In the genomic region with DNA sequence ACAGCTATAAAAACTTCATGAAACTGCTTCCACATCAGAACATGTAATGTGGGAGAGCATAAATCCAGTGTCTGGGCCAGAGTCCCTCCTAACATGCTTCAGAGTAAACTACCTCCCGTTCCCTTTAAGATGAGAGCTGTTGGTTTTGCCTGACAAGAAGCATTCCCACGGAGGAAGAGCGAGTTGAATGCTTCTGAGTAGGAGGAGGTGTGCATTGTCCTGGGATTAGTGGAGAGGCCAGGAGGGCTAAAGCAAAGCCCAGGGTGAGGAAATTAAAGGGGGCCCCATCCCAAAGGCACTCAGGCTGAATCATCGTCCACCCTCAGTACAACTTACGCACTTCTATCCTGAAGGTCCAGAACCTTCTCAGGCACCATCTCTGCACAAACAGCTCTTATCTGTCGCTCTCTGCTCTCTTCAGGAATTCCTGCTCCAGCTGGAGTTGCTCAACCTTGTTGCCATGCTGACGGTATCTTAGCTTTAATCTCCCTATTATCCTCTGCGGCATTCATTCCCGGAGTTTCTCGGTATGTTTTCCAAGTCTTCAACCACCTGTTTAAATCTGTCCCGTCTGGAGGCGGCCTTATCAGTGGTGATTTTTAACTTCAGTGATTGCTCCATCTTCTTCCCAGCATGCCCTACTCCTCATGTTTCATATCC, we compare ENCODE assay signal across 14 mouse cellular contexts.
DNase-seq lines count a peak whose midpoint lies in the region; ATAC-seq lines count a peak whose summit lies in the region.
"Had no signal": no experiment of that assay in that cellular context is flagged by ENCODE, and none has a peak within 500 bp of the region (broad histone marks: within the 10 kb centered on the region; RNA-seq: fewer than 3 reads in every experiment).

No protein-coding gene starts in this region.

- H3K4me1 ChIP-seq in heart, embryonic 11.5 days (ENCODE audit: control insufficient read depth, insufficient read depth, low read length) = peaks cover 19% of the 10 kb centered on the region
- peaks cover 44% of the 10 kb centered on the region for H3K4me1 ChIP-seq in midbrain, embryonic 10.5 days
- 0 out of 2 replicates have a peak, but pooled peaks cover 3% of the 10 kb centered on the region for H3K4me1 ChIP-seq in midbrain, embryonic 15.5 days
- H3K4me1 ChIP-seq in embryonic facial prominence, embryonic 14.5 days (ENCODE audit: control insufficient read depth, insufficient read depth, low read length) = no peaks in the 10 kb centered on the region
- H3K4me1 ChIP-seq in stomach, embryonic 16.5 days (ENCODE audit: control insufficient read depth, insufficient read depth, low read length) = peaks cover 5% of the 10 kb centered on the region; the same call in 1 of the 2 replicates
- H3K4me1 ChIP-seq: megakaryocyte, embryonic 14.5 days had no signal

- no peak for DNase-seq in heart, postnatal 4 days
- DNase-seq in midbrain, embryonic 10.5 days (ENCODE audit: low spot score) = peak; percentile 60
- DNase-seq in embryonic facial prominence, embryonic 14.5 days (ENCODE audit: low spot score) = peak; percentile 74
- no peak for DNase-seq in left cerebral cortex, postnatal 14 days (ENCODE audit: low spot score in 2 of 2)
- no peak for DNase-seq in urinary bladder, adult 18-20 months (ENCODE audit: low spot score in 2 of 2)
- DNase-seq: adrenal gland, postnatal 25 days; B cell, adult 2 months; cerebellum, adult 2 months had no signal

- ATAC-seq in heart, embryonic 11.5 days (replicated peaks; ENCODE audit: insufficient number of reproducible peaks, low FRiP score, low TSS enrichment) = no peak
- no peak for ATAC-seq in midbrain, embryonic 15.5 days (replicated peaks)
- ATAC-seq in embryonic facial prominence, embryonic 14.5 days (ENCODE audit: low read depth) = peak; percentile 76
- no peak for ATAC-seq in stomach, embryonic 16.5 days (ENCODE audit: insufficient read depth, low FRiP score)
- ATAC-seq: inflammation-experienced regulatory T-cells, adult 6 months had no signal

- intact Hi-C loops in left cerebral cortex, postnatal 14 days (cut with DNase I) = no loop called here

- H3K4me2 ChIP-seq in heart, embryonic 11.5 days = peak overlapping the region; percentile 40
- no peak overlapping the region for H3K4me2 ChIP-seq in midbrain, embryonic 15.5 days
- no peak overlapping the region for H3K4me2 ChIP-seq in embryonic facial prominence, embryonic 14.5 days (ENCODE audit: low read depth, low read length)
- H3K4me2 ChIP-seq in stomach, embryonic 16.5 days (ENCODE audit: low read depth, low read length) = 0 out of 2 replicates have a peak overlapping the region, but pooled peaks have one; percentile 28

- H3K27me3 ChIP-seq in heart, embryonic 11.5 days (ENCODE audit: control insufficient read depth, insufficient read depth, low read length) = no peaks in the 10 kb centered on the region
- H3K27me3 ChIP-seq in midbrain, embryonic 10.5 days (ENCODE audit: low read depth, poor library complexity, severe bottlenecking) = no peaks in the 10 kb centered on the region
- H3K27me3 ChIP-seq in midbrain, embryonic 15.5 days (replicated peaks) = no peaks in the 10 kb centered on the region
- H3K27me3 ChIP-seq in embryonic facial prominence, embryonic 14.5 days (replicated peaks; ENCODE audit: control insufficient read depth, insufficient read depth, low read length) = no peaks in the 10 kb centered on the region
- no peaks in the 10 kb centered on the region for H3K27me3 ChIP-seq in stomach, embryonic 16.5 days (ENCODE audit: control insufficient read depth, insufficient read depth, low read length)

- no peak overlapping the region for H3K27ac ChIP-seq in heart, embryonic 11.5 days (ENCODE audit: low read depth, low read length)
- H3K27ac ChIP-seq in midbrain, embryonic 10.5 days (replicated peaks) = peak overlapping the region; percentile 76
- H3K27ac ChIP-seq in midbrain, embryonic 15.5 days = no peak overlapping the region
- H3K27ac ChIP-seq in embryonic facial prominence, embryonic 14.5 days (replicated peaks; ENCODE audit: low read depth, low read length) = no peak overlapping the region
- no peak overlapping the region for H3K27ac ChIP-seq in stomach, embryonic 16.5 days (ENCODE audit: low read length)
- H3K27ac ChIP-seq: layer of hippocampus, adult 2 months had no signal

- no peaks in the 10 kb centered on the region for H3K36me3 ChIP-seq in heart, embryonic 11.5 days (ENCODE audit: control insufficient read depth, insufficient read depth, low read length)
- H3K36me3 ChIP-seq in midbrain, embryonic 10.5 days = no peaks in the 10 kb centered on the region
- H3K36me3 ChIP-seq in midbrain, embryonic 15.5 days (replicated peaks) = no peaks in the 10 kb centered on the region
- no peaks in the 10 kb centered on the region for H3K36me3 ChIP-seq in embryonic facial prominence, embryonic 14.5 days (ENCODE audit: control insufficient read depth, insufficient read depth, low read length)
- no peaks in the 10 kb centered on the region for H3K36me3 ChIP-seq in stomach, embryonic 16.5 days (ENCODE audit: control insufficient read depth, insufficient read depth, low read length)

- H3K4me3 ChIP-seq in heart, embryonic 11.5 days (ENCODE audit: low read depth, low read length) = no peak overlapping the region
- H3K4me3 ChIP-seq in midbrain, embryonic 10.5 days = peak overlapping the region; percentile 22
- no peak overlapping the region for H3K4me3 ChIP-seq in midbrain, embryonic 15.5 days
- no peak overlapping the region for H3K4me3 ChIP-seq in embryonic facial prominence, embryonic 14.5 days (ENCODE audit: low read depth, low read length)
- no peak overlapping the region for H3K4me3 ChIP-seq in stomach, embryonic 16.5 days (replicated peaks; ENCODE audit: low read length)
- H3K4me3 ChIP-seq: layer of hippocampus, adult 2 months; megakaryocyte, embryonic 14.5 days had no signal

- H3K9me3 ChIP-seq in heart, embryonic 11.5 days (replicated peaks; ENCODE audit: control insufficient read depth, low read length) = no peaks in the 10 kb centered on the region
- H3K9me3 ChIP-seq in midbrain, embryonic 10.5 days (replicated peaks) = no peaks in the 10 kb centered on the region
- H3K9me3 ChIP-seq in midbrain, embryonic 15.5 days = no peaks in the 10 kb centered on the region
- H3K9me3 ChIP-seq in embryonic facial prominence, embryonic 14.5 days (ENCODE audit: control insufficient read depth, low read length) = no peaks in the 10 kb centered on the region
- no peaks in the 10 kb centered on the region for H3K9me3 ChIP-seq in stomach, embryonic 16.5 days (replicated peaks; ENCODE audit: control insufficient read depth, low read length)
- H3K9me3 ChIP-seq: megakaryocyte, embryonic 14.5 days had no signal

- no peak overlapping the region for H3K9ac ChIP-seq in heart, embryonic 11.5 days (ENCODE audit: low read depth, low read length)
- no peak overlapping the region for H3K9ac ChIP-seq in midbrain, embryonic 15.5 days
- no peak overlapping the region for H3K9ac ChIP-seq in embryonic facial prominence, embryonic 14.5 days (ENCODE audit: low read depth, low read length)
- no peak overlapping the region for H3K9ac ChIP-seq in stomach, embryonic 16.5 days (ENCODE audit: low read length)

- WGBS in heart, embryonic 11.5 days (ENCODE audit: insufficient replicate concordance) = 14% methylated on average over 12 of the region's 12 CpGs
- WGBS in midbrain, embryonic 10.5 days = 14% methylated on average over 12 of the region's 12 CpGs
- 7% methylated on average over 12 of the region's 12 CpGs for WGBS in midbrain, embryonic 15.5 days
- 26% methylated on average over 12 of the region's 12 CpGs for WGBS in embryonic facial prominence, embryonic 14.5 days
- 15% methylated on average over 12 of the region's 12 CpGs for WGBS in stomach, embryonic 16.5 days

Comparison
In these comparisons a context has a peak if more than half of its experiments do, and no peak if none do; other contexts are left out.
1. H3K4me2 ChIP-seq: peak in heart, embryonic 11.5 days (single experiment) and stomach, embryonic 16.5 days (single experiment); none in midbrain, embryonic 15.5 days (single experiment) and embryonic facial prominence, embryonic 14.5 days (single experiment).
2. DNase-seq: peak in midbrain, embryonic 10.5 days (single experiment) and embryonic facial prominence, embryonic 14.5 days (single experiment); none in heart, postnatal 4 days (single experiment), left cerebral cortex, postnatal 14 days (0 of 2) and urinary bladder, adult 18-20 months (0 of 2).